Mouse (Mus musculus): Measurements from ENCODE around the gene Gm9903.

Gene Gm9903

DNA sequence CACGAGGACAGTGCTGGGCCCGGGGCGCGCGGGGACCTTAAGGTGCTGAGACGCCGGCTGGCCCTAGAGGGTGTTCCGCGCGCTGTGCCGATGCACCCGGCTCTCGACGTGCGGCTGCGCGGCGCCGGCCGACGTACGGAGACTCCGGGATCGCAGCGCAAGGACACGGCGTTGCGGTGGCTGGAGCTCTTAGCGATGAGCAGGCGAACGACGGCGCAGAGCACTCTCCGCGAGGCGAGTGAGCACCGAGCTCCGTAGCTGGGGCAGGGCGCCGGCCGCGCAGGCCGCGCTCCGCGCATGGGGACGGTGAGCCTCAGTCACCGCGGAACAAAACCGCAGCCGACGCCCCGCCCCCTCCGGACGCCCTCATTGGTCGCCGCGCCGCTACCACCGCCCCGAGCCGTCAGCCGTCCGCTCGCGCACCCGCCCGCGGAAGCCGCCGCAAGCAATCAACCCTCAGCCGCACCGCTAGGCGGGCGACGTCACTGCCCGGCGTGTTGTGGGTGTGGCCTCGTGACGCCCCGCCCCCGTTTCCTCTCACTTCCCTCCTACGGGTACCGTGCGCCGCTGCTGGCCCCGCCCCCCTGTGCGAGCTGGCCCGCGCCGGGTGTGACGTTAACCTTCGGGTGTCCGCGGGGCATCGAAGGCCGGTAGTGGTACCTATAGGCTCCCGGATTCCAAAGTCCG is at the start of gene Gm9903, which contains the start of gene Fam53a:
Gene Gm9903 (plus strand): TSS at position 625 of the 687 bp plus-strand sequence.
Gene Fam53a (minus strand): TSS at position 335 of the 687 bp plus-strand sequence.
- DNase-seq (ENCODE audit: low spot score in 2 of 2): peak; percentile 100

- no peak for DNase-seq (ENCODE audit: low spot score in 2 of 2)
Measured at GRCm38 (mm10) chr5:33580336-33580735, 49.4 kb upstream of the Gm9903 start.

DNA sequence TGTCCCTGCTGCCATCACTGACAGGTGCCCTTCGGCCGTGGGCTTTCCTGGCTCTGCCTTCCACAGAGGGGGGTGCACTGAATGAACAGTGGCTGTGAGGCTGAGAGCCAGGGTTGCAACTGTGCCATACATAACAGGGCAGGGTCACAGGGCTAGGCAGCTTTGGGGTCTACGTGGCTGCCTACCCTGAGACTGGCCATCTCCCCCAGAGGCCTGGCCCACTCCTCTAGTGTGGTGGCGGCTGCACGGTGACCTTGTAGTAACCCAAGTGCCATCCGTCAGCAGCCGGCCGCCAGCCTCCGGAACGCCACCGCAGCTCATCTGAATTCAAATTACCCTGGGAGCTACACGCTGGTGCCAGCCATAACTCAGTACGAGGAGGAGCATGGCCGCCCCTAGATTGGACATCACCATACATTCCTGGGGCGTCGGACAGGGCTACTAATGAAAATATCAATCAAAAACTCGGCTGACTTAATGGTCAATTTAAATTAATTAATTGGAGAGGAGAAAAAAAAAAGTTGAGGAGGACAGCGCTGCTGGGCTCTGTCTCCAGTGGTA is 42.1 kb upstream of the Gm9903 start:
- DNase-seq (ENCODE audit: low spot score in 2 of 2): no peak

DNA sequence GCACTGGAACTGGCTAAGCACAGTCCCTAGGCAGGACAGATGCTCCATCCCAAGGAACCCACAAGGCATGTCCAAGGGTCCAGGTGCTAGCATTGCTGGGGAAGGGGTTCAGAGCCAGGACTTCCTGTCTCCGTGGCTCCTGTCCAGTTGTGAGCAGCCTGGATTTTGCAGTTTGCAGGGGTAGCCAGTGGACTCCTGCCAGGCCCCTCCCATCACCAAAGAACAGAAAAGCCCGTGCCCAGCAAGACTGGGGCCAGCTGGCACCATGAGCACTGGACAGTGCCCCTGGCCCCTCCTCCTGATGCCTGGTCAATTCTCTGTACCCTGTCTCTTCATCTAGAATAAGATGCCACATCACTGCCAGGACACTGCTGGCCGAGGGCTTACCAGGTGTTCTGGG is 41.7 kb upstream of the Gm9903 start:
- no peak for DNase-seq (ENCODE audit: low spot score in 2 of 2)

- DNase-seq (ENCODE audit: low spot score in 2 of 2): peak; percentile 60 to 80
Measured at GRCm38 (mm10) chr5:33589221-33589888, 40.4 kb upstream of the Gm9903 start.

GRCm38 (mm10) chr5:33593620-33594019 is 36.1 kb upstream of the Gm9903 start:
- peak in 1 of 2 experiments; percentile 33 for DNase-seq (ENCODE audit: low spot score in 2 of 2)

DNA sequence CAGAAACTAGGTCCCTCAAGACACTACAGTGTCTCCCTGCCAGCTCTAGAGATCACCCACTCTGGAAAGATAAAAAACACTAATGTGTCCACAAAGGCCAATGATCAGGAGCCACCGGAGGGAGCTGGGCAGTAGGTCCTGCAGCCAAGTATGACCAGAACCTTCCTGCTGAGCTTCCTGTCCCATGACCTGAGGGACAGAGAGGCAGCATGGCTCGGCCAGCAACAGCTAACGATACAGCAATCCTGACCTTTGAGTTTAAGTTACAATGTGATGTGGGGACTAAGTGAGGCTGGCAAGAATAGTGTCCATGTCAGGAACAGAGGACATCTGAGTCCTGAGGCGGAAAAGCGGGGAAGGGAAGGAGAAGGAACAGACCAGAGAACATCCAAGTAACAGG is 24.4 kb upstream of the Gm9903 start:
- no peak for DNase-seq (ENCODE audit: low spot score in 2 of 2)

- peak in 1 of 2 experiments; percentile 9 for DNase-seq (ENCODE audit: low spot score in 2 of 2)
Measured at GRCm38 (mm10) chr5:33606631-33607030, 23.1 kb upstream of the Gm9903 start.

DNA sequence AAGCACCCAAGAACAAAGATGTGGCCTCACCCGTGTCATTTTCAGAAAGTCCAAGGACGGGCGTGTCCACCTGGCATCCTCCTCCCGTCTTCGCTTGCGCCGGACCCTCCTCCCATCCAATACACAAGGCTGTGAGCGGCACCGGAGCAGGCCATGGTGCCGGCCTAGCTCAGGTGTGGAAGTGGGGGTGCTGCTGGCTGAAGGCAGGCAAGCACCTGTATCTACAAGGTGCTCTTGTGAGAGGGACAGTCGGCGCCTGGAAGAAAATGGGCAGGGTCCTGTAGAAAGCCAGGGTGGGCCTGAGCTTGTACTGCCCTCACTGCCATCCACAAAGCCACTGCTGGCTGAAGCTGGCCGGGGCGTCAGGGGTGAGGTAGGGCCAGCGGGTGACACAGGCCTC is 22.3 kb upstream of the Gm9903 start:
- DNase-seq (ENCODE audit: low spot score in 2 of 2): no peak

- no peak for DNase-seq (ENCODE audit: low spot score in 2 of 2)
Measured at GRCm38 (mm10) chr5:33609226-33609625, 20.5 kb upstream of the Gm9903 start.

- no peak for DNase-seq (ENCODE audit: low spot score in 2 of 2)
Measured at GRCm38 (mm10) chr5:33611795-33612194, 17.9 kb upstream of the Gm9903 start.

- DNase-seq (ENCODE audit: low spot score in 2 of 2): no peak
Measured at GRCm38 (mm10) chr5:33614391-33614790, 15.3 kb upstream of the Gm9903 start.

DNA sequence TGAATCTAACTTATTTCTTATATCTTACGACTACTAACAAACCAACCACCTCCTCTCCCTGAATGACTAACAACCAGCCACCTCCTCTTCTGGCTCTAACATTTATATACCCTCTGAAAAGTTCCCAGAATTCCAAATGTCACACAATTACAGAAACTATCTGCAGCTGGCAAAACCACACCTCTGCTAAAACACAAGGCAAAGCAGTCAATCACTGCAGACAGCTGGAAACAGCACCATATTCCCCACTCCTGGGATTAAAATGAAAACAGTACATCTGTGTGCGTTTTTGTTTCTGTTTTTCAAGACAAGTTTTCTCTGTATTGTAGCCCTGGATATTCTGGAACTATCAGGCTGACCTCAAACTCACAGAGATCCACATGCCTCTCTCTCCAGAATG is 7.1 kb upstream of the Gm9903 start:
- no peak for DNase-seq (ENCODE audit: low spot score in 2 of 2)

GRCm38 (mm10) chr5:33623766-33624165 is 6.0 kb upstream of the Gm9903 start:
- no peak for DNase-seq (ENCODE audit: low spot score in 2 of 2)

DNA sequence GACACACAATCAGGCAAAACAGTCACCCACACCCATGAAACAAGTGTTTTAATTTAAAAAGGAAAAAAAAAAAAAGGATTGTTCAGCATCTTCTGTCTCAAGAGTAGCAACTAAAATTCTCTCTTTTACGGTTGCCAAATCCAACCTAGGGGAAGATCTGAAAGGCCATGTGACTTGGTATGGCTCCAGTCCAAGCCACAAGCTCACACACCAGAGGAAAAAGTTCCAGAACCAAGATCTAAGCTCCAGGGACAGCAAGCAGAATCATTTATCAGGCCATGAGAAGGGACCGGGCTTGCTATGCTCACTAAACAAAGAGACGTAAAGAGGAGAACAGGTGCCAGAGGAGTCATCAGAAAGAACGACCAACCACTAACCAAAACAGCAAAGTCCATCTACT is 1.8 kb upstream of the Gm9903 start:
- no peak for DNase-seq (ENCODE audit: low spot score in 2 of 2)

- peak in 1 of 2 experiments; percentile 70 for DNase-seq (ENCODE audit: low spot score in 2 of 2)
Measured at GRCm38 (mm10) chr5:33628820-33629300, 865 bp upstream of the Gm9903 start.

- peak in 1 of 2 experiments; percentile 70 for DNase-seq (ENCODE audit: low spot score in 2 of 2)
Measured at GRCm38 (mm10) chr5:33630061-33630460, 336 bp downstream of the Gm9903 start.

DNA sequence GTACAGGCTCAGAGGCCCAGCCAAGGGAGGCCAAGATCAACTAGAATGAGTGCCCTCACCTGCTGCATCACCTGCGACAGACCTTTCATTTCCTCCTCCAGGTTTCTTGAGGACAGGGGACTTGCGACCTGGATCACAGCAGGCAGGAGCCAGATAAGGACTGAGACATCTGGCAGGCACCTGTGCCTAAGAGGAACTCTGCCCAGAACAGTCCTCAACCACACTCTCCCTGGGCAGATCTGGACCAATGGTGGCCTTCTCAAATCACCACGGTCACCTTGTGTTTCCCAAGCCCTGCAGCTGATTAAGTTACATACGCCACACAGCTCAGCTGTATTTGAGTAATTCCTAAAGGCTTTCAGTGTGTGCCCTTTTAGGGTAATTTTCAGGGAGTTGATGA is 890 bp downstream of the Gm9903 start:
- peak in 1 of 2 experiments; percentile 22 for DNase-seq (ENCODE audit: low spot score in 2 of 2)

- no peak for DNase-seq (ENCODE audit: low spot score in 2 of 2)
Measured at GRCm38 (mm10) chr5:33632526-33632925, 2.8 kb downstream of the Gm9903 start.

GRCm38 (mm10) chr5:33635361-33635760 is 5.6 kb downstream of the Gm9903 start:
- DNase-seq (ENCODE audit: low spot score in 2 of 2): no peak

- no peak for DNase-seq (ENCODE audit: low spot score in 2 of 2)
Measured at GRCm38 (mm10) chr5:33637606-33638350, 8.1 kb downstream of the Gm9903 start.

GRCm38 (mm10) chr5:33638826-33639225 is 9.1 kb downstream of the Gm9903 start:
- no peak for DNase-seq (ENCODE audit: low spot score in 2 of 2)

Measured in spleen, postnatal 10 days (tissue).